Mouse (Mus musculus): ENCODE results near the gene Immp2l. TPM values are rescaled to one million over a fixed set of nuclear protein-coding genes. Genes with fewer than 3 reads are reported as not detected.

The Immp2l gene
- polyA plus RNA-seq, 1 experiment from 2014 or later = 12.8 TPM

GRCm38 (mm10) chr12:41084370-41085089 is 60.6 kb downstream of the Immp2l start:
- Histone ChIP-seq H3K36me3 (ENCODE audit: control insufficient read depth, insufficient read depth, low read length) (no peaks in the 10 kb centered on the region), H3K4me3 (ENCODE audit: low read length) (no peak overlapping the region), H3K27ac (ENCODE audit: low read length) (no peak overlapping the region), H3K9ac (ENCODE audit: low read length) (no peak overlapping the region), H3K4me2 (ENCODE audit: low read depth, low read length) (no peak overlapping the region), H3K9me3 (ENCODE audit: control insufficient read depth, low read length) (no peaks in the 10 kb centered on the region), H3K4me1 (replicated peaks; ENCODE audit: control insufficient read depth, insufficient read depth, low read length) (no peaks in the 10 kb centered on the region), H3K27me3 (ENCODE audit: control insufficient read depth, insufficient read depth, low read depth, low read length) (no peaks in the 10 kb centered on the region)
- no peak for ATAC-seq (ENCODE audit: low read depth)
- 74% methylated on average over 2 of the region's 2 CpGs for WGBS

- no peak overlapping the region for H3K9ac ChIP-seq (ENCODE audit: low read length)
- H3K4me2 ChIP-seq (ENCODE audit: low read depth, low read length) = no peak overlapping the region
- ATAC-seq (ENCODE audit: low read depth) = no peak
- no peaks in the 10 kb centered on the region for H3K9me3 ChIP-seq (ENCODE audit: control insufficient read depth, low read length)
- H3K4me3 ChIP-seq (ENCODE audit: low read length) = no peak overlapping the region
- H3K36me3 ChIP-seq (ENCODE audit: control insufficient read depth, insufficient read depth, low read length) = no peaks in the 10 kb centered on the region
- H3K27me3 ChIP-seq (ENCODE audit: control insufficient read depth, insufficient read depth, low read depth, low read length) = no peaks in the 10 kb centered on the region
- H3K4me1 ChIP-seq (replicated peaks; ENCODE audit: control insufficient read depth, insufficient read depth, low read length) = no peaks in the 10 kb centered on the region
- no peak overlapping the region for H3K27ac ChIP-seq (ENCODE audit: low read length)
- WGBS = 83% methylated on average over 5 of the region's 5 CpGs
These were observed 66.1 kb downstream of the Immp2l start for GRCm38 (mm10) chr12:41089931-41090366.

DNA sequence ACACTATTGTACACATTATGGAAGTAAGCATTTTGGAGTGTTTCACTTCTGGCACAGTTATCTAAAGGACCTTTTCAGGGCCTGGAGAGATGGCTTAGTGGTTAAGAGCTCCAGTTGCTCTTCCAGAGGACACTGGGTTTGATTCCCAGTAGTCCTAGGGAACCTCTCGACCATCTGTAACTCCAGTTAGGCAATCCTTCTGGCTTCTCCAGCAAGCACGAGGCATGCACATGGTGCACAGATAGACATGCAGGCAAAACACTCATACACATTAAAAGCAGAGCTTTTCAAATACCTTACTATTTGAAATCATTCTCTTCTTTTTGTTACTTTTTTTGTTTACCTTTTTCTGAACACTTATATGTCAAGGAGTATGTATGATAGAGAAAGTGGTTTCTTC is 66.9 kb downstream of the Immp2l start:
- H3K36me3 ChIP-seq (ENCODE audit: control insufficient read depth, insufficient read depth, low read length) = no peaks in the 10 kb centered on the region
- no peaks in the 10 kb centered on the region for H3K27me3 ChIP-seq (ENCODE audit: control insufficient read depth, insufficient read depth, low read depth, low read length)
- WGBS = 65% methylated on average over 2 of the region's 2 CpGs
- no peak overlapping the region for H3K4me2 ChIP-seq (ENCODE audit: low read depth, low read length)
- H3K9me3 ChIP-seq (ENCODE audit: control insufficient read depth, low read length) = no peaks in the 10 kb centered on the region
- no peak overlapping the region for H3K27ac ChIP-seq (ENCODE audit: low read length)
- H3K4me3 ChIP-seq (ENCODE audit: low read length) = no peak overlapping the region
- H3K9ac ChIP-seq (ENCODE audit: low read length) = no peak overlapping the region
- H3K4me1 ChIP-seq (replicated peaks; ENCODE audit: control insufficient read depth, insufficient read depth, low read length) = no peaks in the 10 kb centered on the region
- ATAC-seq (ENCODE audit: low read depth) = no peak

- H3K4me3 ChIP-seq (ENCODE audit: low read length) = no peak overlapping the region
- no peak for ATAC-seq (ENCODE audit: low read depth)
- no peaks in the 10 kb centered on the region for H3K9me3 ChIP-seq (ENCODE audit: control insufficient read depth, low read length)
- H3K4me1 ChIP-seq (replicated peaks; ENCODE audit: control insufficient read depth, insufficient read depth, low read length) = no peaks in the 10 kb centered on the region
- no peaks in the 10 kb centered on the region for H3K27me3 ChIP-seq (ENCODE audit: control insufficient read depth, insufficient read depth, low read depth, low read length)
- H3K4me2 ChIP-seq (ENCODE audit: low read depth, low read length) = no peak overlapping the region
- H3K27ac ChIP-seq (ENCODE audit: low read length) = no peak overlapping the region
- H3K36me3 ChIP-seq (ENCODE audit: control insufficient read depth, insufficient read depth, low read length) = no peaks in the 10 kb centered on the region
- no peak overlapping the region for H3K9ac ChIP-seq (ENCODE audit: low read length)
- WGBS = 60% methylated on average over 2 of the region's 2 CpGs
These were observed 67.4 kb downstream of the Immp2l start for GRCm38 (mm10) chr12:41091316-41091715.

- no peak for ATAC-seq (ENCODE audit: low read depth)
- no peak overlapping the region for H3K4me3 ChIP-seq (ENCODE audit: low read length)
- H3K9me3 ChIP-seq (ENCODE audit: control insufficient read depth, low read length) = no peaks in the 10 kb centered on the region
- no peak overlapping the region for H3K9ac ChIP-seq (ENCODE audit: low read length)
- no peaks in the 10 kb centered on the region for H3K27me3 ChIP-seq (ENCODE audit: control insufficient read depth, insufficient read depth, low read depth, low read length)
- no peak overlapping the region for H3K4me2 ChIP-seq (ENCODE audit: low read depth, low read length)
- no peak overlapping the region for H3K27ac ChIP-seq (ENCODE audit: low read length)
- WGBS = 40% methylated on average over 4 of the region's 4 CpGs
- H3K36me3 ChIP-seq (ENCODE audit: control insufficient read depth, insufficient read depth, low read length) = no peaks in the 10 kb centered on the region
- H3K4me1 ChIP-seq (replicated peaks; ENCODE audit: control insufficient read depth, insufficient read depth, low read length) = no peaks in the 10 kb centered on the region
These were observed 72.2 kb downstream of the Immp2l start for GRCm38 (mm10) chr12:41096045-41096444.

GRCm38 (mm10) chr12:41097406-41097805 is 73.5 kb downstream of the Immp2l start:
- 35% methylated on average over 5 of the region's 5 CpGs for WGBS

DNA sequence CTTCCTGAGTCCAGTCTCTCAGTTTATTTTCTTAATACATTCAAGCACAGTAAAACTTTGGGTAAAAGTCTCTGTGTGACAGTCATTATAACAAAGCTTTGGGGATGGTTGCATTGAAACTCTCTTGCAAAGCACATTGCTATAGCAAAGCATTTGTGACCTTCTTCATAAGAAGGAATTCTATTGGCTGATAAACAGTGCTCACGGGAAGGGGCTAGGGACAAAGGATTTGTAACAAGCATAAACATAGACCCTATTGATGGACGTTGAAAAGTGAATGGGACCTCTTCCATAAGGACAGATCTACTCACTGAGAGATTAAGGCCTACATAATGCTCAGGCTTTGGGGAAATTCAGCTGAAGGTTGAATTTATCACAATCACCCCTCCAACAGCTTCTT is 85.1 kb downstream of the Immp2l start:
- WGBS = 43% methylated on average over 2 of the region's 2 CpGs
- Histone ChIP-seq H3K9me3 (ENCODE audit: control insufficient read depth, low read length) (no peaks in the 10 kb centered on the region), H3K9ac (ENCODE audit: low read length) (no peak overlapping the region)

More at GRCm38 (mm10) chr12:41097406-41097805, 73.5 kb downstream of the Immp2l start:
- Histone ChIP-seq H3K27ac (ENCODE audit: low read length) (no peak overlapping the region), H3K9ac (ENCODE audit: low read length) (no peak overlapping the region), H3K4me2 (ENCODE audit: low read depth, low read length) (no peak overlapping the region), H3K9me3 (ENCODE audit: control insufficient read depth, low read length) (no peaks in the 10 kb centered on the region), H3K27me3 (ENCODE audit: control insufficient read depth, insufficient read depth, low read depth, low read length) (no peaks in the 10 kb centered on the region), H3K4me3 (ENCODE audit: low read length) (no peak overlapping the region), H3K36me3 (ENCODE audit: control insufficient read depth, insufficient read depth, low read length) (no peaks in the 10 kb centered on the region), H3K4me1 (replicated peaks; ENCODE audit: control insufficient read depth, insufficient read depth, low read length) (no peaks in the 10 kb centered on the region)
- ATAC-seq (ENCODE audit: low read depth) = no peak

GRCm38 (mm10) chr12:41111456-41111855 is 87.6 kb downstream of the Immp2l start:
- 29% methylated on average over 1 of the region's 1 CpGs for WGBS
- no peak for ATAC-seq (ENCODE audit: low read depth)
- Histone ChIP-seq H3K4me3 (ENCODE audit: low read length) (no peak overlapping the region), H3K27ac (ENCODE audit: low read length) (no peak overlapping the region), H3K9me3 (ENCODE audit: control insufficient read depth, low read length) (no peaks in the 10 kb centered on the region), H3K4me2 (ENCODE audit: low read depth, low read length) (no peak overlapping the region), H3K27me3 (ENCODE audit: control insufficient read depth, insufficient read depth, low read depth, low read length) (no peaks in the 10 kb centered on the region), H3K4me1 (replicated peaks; ENCODE audit: control insufficient read depth, insufficient read depth, low read length) (peaks cover 4% of the 10 kb centered on the region; the same call in 1 of the 2 replicates), H3K9ac (ENCODE audit: low read length) (no peak overlapping the region), H3K36me3 (ENCODE audit: control insufficient read depth, insufficient read depth, low read length) (no peaks in the 10 kb centered on the region)

More for the DNA sequence above, 85.1 kb downstream of the Immp2l start:
- no peak overlapping the region for H3K27ac ChIP-seq (ENCODE audit: low read length)
- H3K27me3 ChIP-seq (ENCODE audit: control insufficient read depth, insufficient read depth, low read depth, low read length) = no peaks in the 10 kb centered on the region
- no peaks in the 10 kb centered on the region for H3K36me3 ChIP-seq (ENCODE audit: control insufficient read depth, insufficient read depth, low read length)
- ATAC-seq (ENCODE audit: low read depth) = no peak
- H3K4me2 ChIP-seq (ENCODE audit: low read depth, low read length) = no peak overlapping the region
- H3K4me3 ChIP-seq (ENCODE audit: low read length) = no peak overlapping the region
- peaks cover 4% of the 10 kb centered on the region; the same call in 1 of the 2 replicates for H3K4me1 ChIP-seq (replicated peaks; ENCODE audit: control insufficient read depth, insufficient read depth, low read length)

DNA sequence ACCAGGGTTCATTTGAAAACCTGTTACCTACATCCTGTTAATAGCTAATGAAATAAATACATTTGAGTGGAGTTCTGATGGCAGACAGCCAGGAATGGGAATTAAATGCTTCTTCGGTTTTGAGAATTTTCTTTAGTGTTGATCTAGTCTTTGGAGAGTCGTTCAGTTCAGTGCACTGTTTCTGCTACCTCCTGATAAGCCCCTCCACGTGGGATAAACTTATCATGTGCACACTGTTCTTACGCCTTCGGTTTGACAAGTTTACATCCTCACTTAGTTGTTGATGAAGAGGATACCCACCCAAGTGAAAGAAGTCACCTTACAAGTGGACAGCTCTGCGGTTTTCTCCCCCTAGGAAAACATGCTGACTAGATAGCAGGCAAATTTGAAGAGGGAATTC is 88.2 kb downstream of the Immp2l start:
- Histone ChIP-seq H3K9ac (ENCODE audit: low read length) (no peak overlapping the region), H3K4me3 (ENCODE audit: low read length) (no peak overlapping the region), H3K27ac (ENCODE audit: low read length) (no peak overlapping the region), H3K27me3 (ENCODE audit: control insufficient read depth, insufficient read depth, low read depth, low read length) (no peaks in the 10 kb centered on the region), H3K4me2 (ENCODE audit: low read depth, low read length) (no peak overlapping the region), H3K4me1 (replicated peaks; ENCODE audit: control insufficient read depth, insufficient read depth, low read length) (peaks cover 4% of the 10 kb centered on the region; the same call in 1 of the 2 replicates), H3K9me3 (ENCODE audit: control insufficient read depth, low read length) (no peaks in the 10 kb centered on the region), H3K36me3 (ENCODE audit: control insufficient read depth, insufficient read depth, low read length) (no peaks in the 10 kb centered on the region)
- no peak for ATAC-seq (ENCODE audit: low read depth)
- 18% methylated on average over 6 of the region's 6 CpGs for WGBS

All from lung, embryonic 16.5 days (tissue).